Mouse (Mus musculus) liver, embryonic 13.5 days (tissue): Measurements from ENCODE around the gene Hic2. TPM values are rescaled to one million over a fixed set of nuclear protein-coding genes. Genes with fewer than 3 reads are reported as not detected.

Source experiments
- ATAC-seq: fragments of 200-750 bp; cut with Nextera tagmentation; 2 replicates; pipeline ENCODE4 v1.8.0; 2017; ENCODE audit warnings: low read depth, mild to moderate bottlenecking, moderate number of reproducible peaks, moderate library complexity
- DNase-seq: peaks from one replicate; pipeline ENCODE4 v3.0.0; 2022
- H3K27ac ChIP-seq: fragments of 300-500 bp; sonication (generic); 2 replicates; pipeline ENCODE4 v1.5.1; 2015; ENCODE audit warnings: moderate library complexity, mild to moderate bottlenecking, inconsistent platforms
- H3K27me3 ChIP-seq: fragments of 300-500 bp; sonication (generic); 2 replicates; pipeline ENCODE4 v1.6.1; 2015; ENCODE audit warnings: mild to moderate bottlenecking, inconsistent platforms
- H3K36me3 ChIP-seq: fragments of 300-500 bp; sonication (generic); 2 replicates; pipeline ENCODE4 v1.6.1; 2015; ENCODE audit warnings: mild to moderate bottlenecking, inconsistent platforms
- H3K4me1 ChIP-seq: fragments of 300-500 bp; sonication (generic); replicated peaks from 2 replicates; pipeline ENCODE4 v1.6.1; 2015; ENCODE audit warnings: inconsistent platforms
- H3K4me2 ChIP-seq: fragments of 300-500 bp; sonication (generic); 2 replicates; pipeline ENCODE4 v1.6.1; 2015; ENCODE audit warnings: inconsistent platforms, mild to moderate bottlenecking, moderate library complexity
- H3K4me3 ChIP-seq: fragments of 300-500 bp; sonication (generic); replicated peaks from 2 replicates; pipeline ENCODE4 v1.5.1; 2015; ENCODE audit warnings: mild to moderate bottlenecking, inconsistent platforms
- H3K9ac ChIP-seq: fragments of 300-500 bp; sonication (generic); 2 replicates; pipeline ENCODE4 v1.6.1; 2015; ENCODE audit warnings: mild to moderate bottlenecking, inconsistent platforms
- H3K9me3 ChIP-seq: fragments of 300-500 bp; sonication (generic); replicated peaks from 2 replicates; pipeline ENCODE4 v1.6.1; 2016; ENCODE audit warnings: inconsistent platforms
- WGBS: fragments of 180-500 bp; shearing (Covaris S2); methylation state at CpG from one replicate; pipeline ENCODE4 v1.1.7; 2015; ENCODE audit not compliant: insufficient replicate concordance; 5-methylcytosine and 5-hydroxymethylcytosine counted together
- polyA plus RNA-seq: library from polyadenylated mRNA; unstranded; fragments of >200 nt; fragmentation: Nextera tagmentation; extraction: Ambion mirVana; gene quantifications from 2 replicates; pipeline ENCODE4 v1.2.1, GENCODE M21; 2015

Gene Hic2
- polyA plus RNA-seq, 1 experiment from 2014 or later: 2.9 TPM

DNA sequence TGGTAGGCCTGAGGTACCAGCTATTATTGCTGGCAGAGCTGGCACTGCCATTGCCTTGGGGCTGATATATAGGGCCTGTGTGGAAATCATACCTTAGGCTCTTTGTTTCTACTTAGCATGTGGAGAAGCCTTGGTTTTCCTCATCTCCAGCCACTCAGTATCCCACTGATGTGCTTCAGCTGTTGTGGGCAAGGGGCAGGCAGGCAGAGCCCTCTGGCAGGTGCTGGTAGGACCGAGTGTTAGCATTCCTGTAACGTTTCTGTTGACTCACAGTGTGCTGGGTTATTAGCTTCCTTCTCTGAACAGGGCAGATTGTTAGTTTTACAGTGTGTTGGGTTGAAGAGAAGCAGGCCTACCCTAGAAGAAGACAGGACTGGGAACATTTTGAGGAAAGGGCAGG, 21.9 kb downstream of the Hic2 start:
- Histone ChIP-seq H3K9ac (no peak overlapping the region), H3K4me1 (peaks cover 58% of the 10 kb centered on the region), H3K27me3 (no peaks in the 10 kb centered on the region), H3K27ac (0 out of 2 replicates have a peak overlapping the region, but pooled peaks have one; percentile 11), H3K4me2 (no peak overlapping the region), H3K4me3 (no peak overlapping the region), H3K36me3 (peaks cover 39% of the 10 kb centered on the region), H3K9me3 (no peaks in the 10 kb centered on the region)
- DNase-seq (no peak), ATAC-seq (no peak)
- 74% methylated on average over 2 of the region's 2 CpGs for WGBS

DNA sequence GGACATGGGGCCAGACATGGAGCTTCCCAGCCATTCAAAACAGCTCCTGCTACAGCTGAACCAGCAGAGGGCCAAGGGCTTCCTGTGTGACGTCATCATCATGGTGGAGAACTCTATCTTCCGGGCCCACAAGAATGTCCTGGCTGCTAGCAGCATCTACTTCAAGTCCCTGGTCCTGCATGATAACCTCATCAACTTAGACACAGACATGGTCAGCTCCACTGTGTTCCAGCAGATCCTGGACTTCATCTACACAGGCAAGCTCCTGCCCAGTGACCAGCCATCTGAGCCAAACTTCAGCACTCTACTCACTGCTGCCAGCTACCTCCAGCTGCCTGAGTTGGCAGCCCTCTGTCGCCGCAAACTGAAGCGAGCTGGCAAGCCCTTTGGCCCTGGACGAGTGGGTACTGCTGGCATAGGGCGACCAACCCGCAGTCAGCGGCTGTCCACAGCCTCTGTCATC, 24.0 kb downstream of the Hic2 start:
- H3K9ac ChIP-seq: no peak overlapping the region
- H3K27me3 ChIP-seq: no peaks in the 10 kb centered on the region
- H3K27ac ChIP-seq: no peak overlapping the region
- DNase-seq (no peak), ATAC-seq (no peak)
- H3K4me2 ChIP-seq: no peak overlapping the region
- H3K4me3 ChIP-seq: no peak overlapping the region
- peaks cover 50% of the 10 kb centered on the region for H3K36me3 ChIP-seq
- no peaks in the 10 kb centered on the region for H3K9me3 ChIP-seq
- peaks cover 37% of the 10 kb centered on the region for H3K4me1 ChIP-seq
- 75% methylated on average over 9 of the region's 9 CpGs for WGBS

DNA sequence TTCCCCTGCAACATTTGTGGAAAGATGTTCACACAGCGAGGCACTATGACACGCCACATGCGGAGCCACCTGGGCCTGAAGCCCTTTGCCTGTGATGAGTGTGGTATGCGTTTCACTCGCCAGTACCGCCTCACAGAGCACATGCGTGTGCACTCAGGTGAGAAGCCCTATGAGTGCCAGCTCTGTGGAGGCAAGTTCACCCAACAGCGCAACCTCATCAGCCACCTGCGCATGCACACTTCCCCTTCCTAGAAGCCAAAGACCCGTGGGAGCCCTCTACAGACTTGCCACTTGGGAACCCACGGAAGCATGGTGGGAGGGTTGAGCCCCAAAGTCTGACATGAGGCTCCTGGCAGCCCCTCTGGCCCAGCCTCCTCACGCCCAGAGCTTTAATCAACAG, 25.5 kb downstream of the Hic2 start:
- Histone ChIP-seq H3K9me3 (no peaks in the 10 kb centered on the region), H3K4me3 (no peak overlapping the region), H3K27ac (no peak overlapping the region), H3K9ac (no peak overlapping the region), H3K36me3 (peaks cover 50% of the 10 kb centered on the region), H3K4me1 (peaks cover 21% of the 10 kb centered on the region), H3K4me2 (no peak overlapping the region), H3K27me3 (no peaks in the 10 kb centered on the region)
- 86% methylated on average over 12 of the region's 12 CpGs for WGBS
- no peak for ATAC-seq
- no peak for DNase-seq

DNA sequence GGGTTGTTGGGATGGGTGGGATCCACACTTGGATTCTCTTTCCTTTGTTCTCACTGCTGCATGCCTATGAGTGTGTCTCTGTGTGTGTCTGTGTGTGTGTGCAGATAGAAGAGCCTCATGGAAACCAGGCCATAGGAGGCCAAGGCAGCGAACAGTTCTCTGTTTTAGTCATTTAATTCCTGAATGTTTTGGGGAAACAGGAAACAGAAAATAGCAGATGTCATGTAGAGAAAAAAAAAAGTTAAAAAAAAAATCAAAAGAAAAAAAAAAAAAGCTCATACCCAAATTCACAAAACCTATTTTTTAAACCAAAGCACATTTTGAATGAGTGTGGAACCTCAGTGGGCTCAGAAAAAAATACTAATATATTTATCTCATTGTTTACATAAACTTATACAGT, 28.0 kb downstream of the Hic2 start:
- Histone ChIP-seq H3K4me1 (peaks cover 7% of the 10 kb centered on the region), H3K4me2 (no peak overlapping the region), H3K4me3 (no peak overlapping the region), H3K27me3 (no peaks in the 10 kb centered on the region), H3K27ac (no peak overlapping the region), H3K9me3 (no peaks in the 10 kb centered on the region), H3K36me3 (peaks cover 45% of the 10 kb centered on the region), H3K9ac (no peak overlapping the region)
- DNase-seq (no peak), ATAC-seq (no peak)
- WGBS: 72% methylated on average over 1 of the region's 1 CpGs

DNA sequence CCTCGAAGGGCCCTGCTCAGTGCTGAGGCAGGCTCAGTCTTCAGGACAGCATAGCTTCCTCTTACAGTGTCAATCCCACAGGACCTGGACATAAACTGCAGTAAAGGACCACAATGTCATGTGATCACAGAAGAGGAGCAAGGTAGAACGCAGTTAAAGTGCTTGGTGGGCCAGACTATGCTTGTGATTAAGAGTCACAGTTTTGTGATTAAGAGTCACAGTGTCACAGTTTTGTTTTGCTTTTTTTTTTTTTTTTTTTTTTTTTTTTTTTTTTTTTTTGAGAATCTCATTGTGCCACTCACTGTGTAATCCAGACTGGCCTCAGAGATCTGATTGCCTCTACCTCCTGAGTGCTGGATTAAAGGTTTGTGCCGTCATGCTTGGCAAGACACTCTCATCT, 32.7 kb downstream of the Hic2 start:
- DNase-seq: no peak
- no peak overlapping the region for H3K9ac ChIP-seq
- H3K4me2 ChIP-seq: no peak overlapping the region
- WGBS: 60% methylated on average over 3 of the region's 3 CpGs
- no peak for ATAC-seq
- peaks cover 29% of the 10 kb centered on the region for H3K4me1 ChIP-seq
- no peak overlapping the region for H3K4me3 ChIP-seq
- H3K27me3 ChIP-seq: no peaks in the 10 kb centered on the region
- peaks cover 7% of the 10 kb centered on the region; the same call in 1 of the 2 replicates for H3K36me3 ChIP-seq
- H3K9me3 ChIP-seq: 0 out of 2 replicates have a peak, but pooled peaks cover 7% of the 10 kb centered on the region
- H3K27ac ChIP-seq: no peak overlapping the region

DNA sequence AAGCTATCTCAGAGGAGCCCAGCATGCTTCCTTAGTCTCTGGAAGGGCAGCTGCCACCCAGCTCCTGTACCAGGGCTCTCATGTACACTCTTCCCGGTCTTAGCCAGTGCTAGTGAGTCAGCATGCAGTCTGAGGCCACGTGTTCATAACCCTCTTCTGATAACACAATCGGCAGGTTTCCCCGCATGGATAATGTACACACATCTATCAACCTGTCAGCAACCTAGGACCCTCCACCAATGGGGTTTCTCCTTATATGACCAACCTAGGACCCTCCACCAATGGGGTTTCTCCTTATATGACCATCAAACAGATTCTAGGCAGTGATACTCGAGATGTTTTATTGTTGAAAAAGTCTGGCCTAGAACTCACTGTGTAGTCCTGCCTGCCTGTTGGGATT, 34.6 kb downstream of the Hic2 start:
- no peak overlapping the region for H3K4me3 ChIP-seq
- 17% methylated on average over 5 of the region's 5 CpGs for WGBS
- ATAC-seq: peak; percentile 83

DNA sequence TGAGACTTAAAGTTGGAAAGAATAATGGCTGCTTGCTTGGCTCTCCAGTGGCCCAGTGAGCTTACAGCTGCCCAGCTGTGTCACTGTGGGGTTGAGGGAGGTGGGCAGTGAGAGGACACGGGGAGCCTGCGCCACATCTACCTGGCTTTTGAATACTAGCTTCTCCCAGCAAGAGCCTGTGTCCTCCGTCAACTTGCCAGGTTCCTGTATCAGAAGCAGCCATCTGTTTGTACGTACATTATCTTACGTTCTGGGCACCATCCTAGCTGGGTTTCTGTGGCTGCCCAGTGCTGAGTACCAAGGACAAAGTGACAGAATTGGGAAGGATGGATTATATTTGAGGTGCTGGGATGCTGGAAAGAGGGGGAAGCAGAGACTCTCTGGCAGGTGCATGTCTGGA, 36.5 kb downstream of the Hic2 start:
- H3K4me3 ChIP-seq: no peak overlapping the region
- H3K4me2 ChIP-seq: no peak overlapping the region
- H3K4me1 ChIP-seq: peaks cover 29% of the 10 kb centered on the region
- DNase-seq (no peak), ATAC-seq (peak; percentile 39; the same call in 1 of the 2 replicates)
- H3K27ac ChIP-seq: no peak overlapping the region; the same call in 1 of the 2 replicates
- no peak overlapping the region for H3K9ac ChIP-seq
- H3K9me3 ChIP-seq: 0 out of 2 replicates have a peak, but pooled peaks cover 7% of the 10 kb centered on the region
- no peaks in the 10 kb centered on the region for H3K36me3 ChIP-seq
- H3K27me3 ChIP-seq: no peaks in the 10 kb centered on the region
- WGBS: 30% methylated on average over 5 of the region's 5 CpGs

More for the DNA sequence above, 34.6 kb downstream of the Hic2 start:
- peak; percentile 37 for DNase-seq
- Histone ChIP-seq H3K27ac (no peak overlapping the region), H3K9ac (no peak overlapping the region), H3K4me1 (peaks cover 29% of the 10 kb centered on the region), H3K27me3 (no peaks in the 10 kb centered on the region), H3K36me3 (no peaks in the 10 kb centered on the region), H3K9me3 (0 out of 2 replicates have a peak, but pooled peaks cover 7% of the 10 kb centered on the region), H3K4me2 (no peak overlapping the region)

DNA sequence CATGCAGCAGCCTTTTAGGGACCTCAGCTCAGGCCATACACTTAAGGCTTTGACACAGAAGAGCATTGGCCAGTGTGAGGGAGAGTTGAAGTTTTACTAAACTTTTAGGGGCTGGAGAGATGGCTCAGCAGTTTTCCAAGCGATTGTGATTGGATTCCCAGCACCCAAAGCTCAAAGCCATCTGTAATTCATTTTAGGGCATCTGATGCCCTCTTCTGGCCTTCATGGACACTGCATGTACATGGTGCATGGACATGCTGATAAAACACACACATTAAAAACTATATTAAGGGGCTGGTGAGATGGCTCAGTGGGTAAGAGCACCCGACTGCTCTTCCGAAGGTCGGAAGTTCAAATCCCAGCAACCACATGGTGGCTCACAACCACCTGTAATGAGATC, 37.8 kb downstream of the Hic2 start:
- Histone ChIP-seq H3K4me1 (peaks cover 29% of the 10 kb centered on the region), H3K27me3 (no peaks in the 10 kb centered on the region), H3K4me2 (no peak overlapping the region), H3K9ac (no peak overlapping the region), H3K36me3 (no peaks in the 10 kb centered on the region), H3K27ac (no peak overlapping the region), H3K9me3 (0 out of 2 replicates have a peak, but pooled peaks cover 7% of the 10 kb centered on the region), H3K4me3 (no peak overlapping the region)
- DNase-seq (no peak), ATAC-seq (no peak)
- WGBS: 52% methylated on average over 4 of the region's 4 CpGs

DNA sequence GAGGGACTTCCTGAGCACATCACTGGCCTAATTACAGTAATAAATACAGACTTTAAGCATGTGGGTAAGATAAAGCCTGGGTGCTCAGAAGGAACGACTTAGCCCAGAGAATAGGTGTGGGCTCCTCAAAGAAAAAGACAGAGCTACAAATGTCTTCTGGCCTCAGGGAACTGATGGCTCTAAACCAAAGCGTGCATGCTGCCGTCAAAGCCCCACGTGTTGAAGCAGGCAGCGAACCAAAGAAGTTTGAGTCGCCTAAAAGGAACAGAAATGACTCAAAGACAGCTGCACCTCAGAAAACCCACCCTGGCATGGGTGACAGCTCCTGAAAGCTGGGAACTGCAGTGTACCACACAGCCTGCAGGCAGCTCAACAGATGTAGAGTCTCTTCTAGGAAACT, 38.5 kb downstream of the Hic2 start:
- H3K4me1 ChIP-seq: peaks cover 37% of the 10 kb centered on the region
- DNase-seq (no peak), ATAC-seq (no peak)
- H3K27me3 ChIP-seq: peaks cover 5% of the 10 kb centered on the region
- 61% methylated on average over 6 of the region's 6 CpGs for WGBS
- H3K4me2 ChIP-seq: no peak overlapping the region
- H3K4me3 ChIP-seq: no peak overlapping the region
- H3K9me3 ChIP-seq: 0 out of 2 replicates have a peak, but pooled peaks cover 7% of the 10 kb centered on the region
- no peak overlapping the region for H3K9ac ChIP-seq
- H3K27ac ChIP-seq: no peak overlapping the region
- H3K36me3 ChIP-seq: no peaks in the 10 kb centered on the region

DNA sequence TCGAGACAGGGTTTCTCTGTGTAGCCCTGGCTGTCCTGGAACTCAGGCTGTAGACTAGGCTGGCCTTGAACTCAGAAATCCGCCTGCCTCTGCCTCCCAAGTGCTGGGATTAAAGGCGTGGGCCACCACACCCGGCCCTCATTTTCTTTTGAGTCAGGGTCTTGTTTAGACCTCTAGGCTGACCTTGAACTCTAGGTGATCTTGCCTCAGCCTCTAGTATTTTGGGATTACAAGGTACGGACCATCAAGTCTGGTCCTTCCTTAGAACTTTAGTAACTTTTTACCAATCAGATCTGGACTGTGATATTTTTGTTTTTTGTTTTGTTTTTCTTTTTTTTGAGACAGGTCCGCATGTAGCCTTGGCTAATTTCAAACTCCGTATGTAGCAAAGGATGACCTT, 42.3 kb downstream of the Hic2 start, which contains the start of gene Tmem191c:
Tmem191c (plus strand) TSS at position 357 of the 400 bp plus-strand sequence.
- WGBS: 47% methylated on average over 7 of the region's 7 CpGs
- peak within 1 kb of the TSS; percentile 6; the same call in 1 of the 2 replicates for H3K27ac ChIP-seq
- ATAC-seq (no peak), DNase-seq (no peak)
- H3K36me3 ChIP-seq: peaks cover 9% of the 10 kb centered on the region
- peak within 1 kb of the TSS; percentile 68 for H3K4me3 ChIP-seq
- H3K9me3 ChIP-seq: 0 out of 2 replicates have a peak, but pooled peaks cover 4% of the 10 kb centered on the region
- H3K4me2 ChIP-seq: peak within 1 kb of the TSS; percentile 95
- peaks cover 24% of the 10 kb centered on the region for H3K4me1 ChIP-seq
- H3K27me3 ChIP-seq: peaks cover 29% of the 10 kb centered on the region
- H3K9ac ChIP-seq: peak within 1 kb of the TSS; percentile 74

DNA sequence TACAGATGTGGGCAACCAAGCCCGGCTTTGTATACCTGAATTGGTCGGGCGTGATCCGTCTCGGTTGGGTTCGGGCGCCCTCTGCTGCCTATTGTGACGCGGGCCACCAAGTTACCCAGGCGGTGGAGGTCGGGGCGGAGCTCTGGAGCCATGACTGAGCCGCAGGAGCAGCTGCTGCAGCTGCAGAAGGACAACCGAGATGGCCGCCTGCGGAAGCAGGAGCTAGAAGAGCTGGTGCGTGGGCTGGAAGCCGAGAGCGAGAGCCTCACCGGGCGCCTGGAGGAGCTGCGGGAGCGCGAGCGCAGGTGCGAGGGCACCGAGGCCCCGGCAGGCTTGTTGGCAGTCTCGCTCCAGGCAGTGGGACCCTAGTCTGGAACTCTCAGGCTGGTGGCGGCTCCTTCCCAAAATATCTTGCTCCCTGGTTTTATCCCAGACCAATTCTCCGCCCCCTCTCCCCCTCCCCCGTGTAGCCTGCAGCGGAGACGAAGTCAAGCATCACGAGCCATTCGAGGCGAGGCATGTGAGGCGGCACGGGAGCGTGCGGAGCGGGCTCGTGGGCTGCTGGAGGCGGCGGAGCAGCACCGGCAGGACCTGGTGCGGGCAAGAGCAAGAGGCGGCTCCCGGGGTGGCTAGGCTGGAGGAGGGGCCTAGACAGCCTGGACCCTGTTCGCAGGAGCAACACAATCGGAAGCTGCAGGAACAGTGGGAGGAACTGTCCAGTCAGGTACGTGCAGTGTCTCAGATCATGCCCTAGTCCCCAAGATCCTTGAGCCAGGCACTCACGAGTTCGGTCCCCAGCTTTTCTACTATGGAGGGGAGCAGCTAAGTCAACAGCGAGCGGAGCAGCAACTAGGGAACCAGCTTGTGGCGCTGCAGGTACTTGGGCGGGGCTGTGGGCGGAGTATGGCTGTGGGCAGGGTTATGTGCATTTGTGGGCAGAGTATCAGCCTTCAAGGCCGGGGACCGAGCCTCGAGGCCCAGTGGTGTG, 43.1 kb downstream of the Hic2 start:
- peak overlapping the region; percentile 74 for H3K9ac ChIP-seq
- ATAC-seq (peak; percentile 79), DNase-seq (peak; percentile 88)
- peak overlapping the region; percentile 95 for H3K4me2 ChIP-seq
- H3K36me3 ChIP-seq: peaks cover 13% of the 10 kb centered on the region
- H3K27me3 ChIP-seq: peaks cover 29% of the 10 kb centered on the region
- under 1% methylated on average over 61 of the region's 62 CpGs for WGBS
- H3K4me3 ChIP-seq: peak overlapping the region; percentile 68
- peaks cover 24% of the 10 kb centered on the region for H3K4me1 ChIP-seq
- peak overlapping the region; percentile 6; the same call in 1 of the 2 replicates for H3K27ac ChIP-seq
- H3K9me3 ChIP-seq: no peaks in the 10 kb centered on the region
